Mouse (Mus musculus) forebrain, postnatal 0 days (tissue): ENCODE data around the gene Dhx32. TPM values are rescaled to one million over a fixed set of nuclear protein-coding genes. Genes with fewer than 3 reads are reported as not detected.

Experiments used
- ATAC-seq: fragments of 200-750 bp; cut with Nextera tagmentation; 2 replicates; pipeline ENCODE4 v1.8.0; 2017; ENCODE audit warnings: mild to moderate bottlenecking, moderate library complexity
- DNase-seq: peaks from one replicate; pipeline ENCODE4 v3.0.0-alpha.2; 2015
- H3K27ac ChIP-seq: fragments of 300-500 bp; sonication (generic); 2 replicates; pipeline ENCODE4 v1.5.1; 2014; ENCODE audit warnings: low read depth, mild to moderate bottlenecking, antibody characterized with exemption, low read length, moderate library complexity, mixed read lengths
- H3K27me3 ChIP-seq: fragments of 300-500 bp; sonication (generic); 2 replicates; pipeline ENCODE4 v1.6.1; 2014; ENCODE audit warnings: mild to moderate bottlenecking, low read length, mixed read lengths; ENCODE audit not compliant: insufficient read depth
- H3K36me3 ChIP-seq: fragments of 300-500 bp; sonication (generic); 2 replicates; pipeline ENCODE4 v1.6.1; 2014; ENCODE audit warnings: mild to moderate bottlenecking, moderate library complexity; ENCODE audit not compliant: insufficient read depth
- H3K4me1 ChIP-seq: fragments of 300-500 bp; sonication (generic); 2 replicates; pipeline ENCODE4 v1.6.1; 2014; ENCODE audit warnings: antibody characterized with exemption; ENCODE audit not compliant: insufficient read depth
- H3K4me2 ChIP-seq: fragments of 300-500 bp; sonication (generic); 2 replicates; pipeline ENCODE4 v1.6.1; 2014; ENCODE audit warnings: low read depth, mild to moderate bottlenecking, moderate library complexity
- H3K4me3 ChIP-seq: fragments of 300-500 bp; sonication (generic); 2 replicates; pipeline ENCODE4 v1.5.1; 2014; ENCODE audit warnings: low read depth, low read length, mixed read lengths
- H3K9ac ChIP-seq: fragments of 300-500 bp; sonication (generic); 2 replicates; pipeline ENCODE4 v1.6.1; 2014; ENCODE audit warnings: mild to moderate bottlenecking
- H3K9me3 ChIP-seq: fragments of 300-500 bp; sonication (generic); 2 replicates; pipeline ENCODE4 v1.6.1; 2016; ENCODE audit warnings: low read length
- CTCF ChIP-seq: sonication (generic); IDR thresholded peaks from 2 replicates; pipeline ENCODE4 v1.5.1; 2016; ENCODE audit warnings: antibody characterized with exemption, control low read depth, low read depth
- WGBS: fragments of 180-500 bp; shearing (Covaris S2); extraction: QIAGEN DNeasy Blood & Tissue Kit; methylation state at CpG from one replicate; pipeline ENCODE4 v1.1.7; 2014; 5-methylcytosine and 5-hydroxymethylcytosine counted together
- polyA plus RNA-seq: library from polyadenylated mRNA; unstranded; fragments of >200 nt; fragmentation: Nextera tagmentation; extraction: Ambion mirVana; gene quantifications from 2 replicates; pipeline ENCODE4 v1.2.1, GENCODE M21; 2015
- total RNA-seq: library from RNA; depleted of rRNA; stranded (reverse); fragments of >200 nt; gene quantifications from 2 replicates; pipeline ENCODE4 v1.2.3, GENCODE M21; 2014

Gene Dhx32
- total and polyA plus RNA-seq, 2 experiments from 2014 or later = 38.2 to 53.2 TPM

DNA sequence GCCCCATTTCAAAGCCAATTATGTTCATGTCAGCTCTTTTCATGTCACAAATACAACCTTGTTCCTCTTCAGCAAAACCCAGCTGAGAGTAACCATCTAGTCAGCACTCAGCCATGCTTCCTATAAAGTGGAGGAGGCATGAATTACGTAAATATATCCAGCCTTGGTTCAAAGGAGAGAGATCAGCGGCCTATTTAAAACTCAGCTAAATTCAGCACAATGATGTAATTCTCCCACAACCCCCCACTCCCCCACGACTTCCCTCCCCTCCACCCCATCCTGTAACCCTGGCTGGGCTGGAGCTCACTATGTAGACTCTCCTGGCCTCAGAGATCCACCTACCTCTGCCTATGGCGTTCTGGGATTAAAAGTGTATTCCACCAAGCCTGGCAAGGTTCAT, 37.8 kb downstream of the Dhx32 start:
- no peak for TF ChIP-seq CTCF
- H3K9ac ChIP-seq = no peak overlapping the region
- ATAC-seq (no peak), DNase-seq (no peak)
- peaks cover 9% of the 10 kb centered on the region; the same call in 1 of the 2 replicates for H3K4me1 ChIP-seq
- 29% methylated on average over 4 of the region's 4 CpGs for WGBS
- H3K4me2 ChIP-seq = no peak overlapping the region
- H3K36me3 ChIP-seq = peaks cover 35% of the 10 kb centered on the region
- no peaks in the 10 kb centered on the region for H3K9me3 ChIP-seq
- no peak overlapping the region for H3K27ac ChIP-seq
- H3K27me3 ChIP-seq = no peaks in the 10 kb centered on the region
- no peak overlapping the region for H3K4me3 ChIP-seq

DNA sequence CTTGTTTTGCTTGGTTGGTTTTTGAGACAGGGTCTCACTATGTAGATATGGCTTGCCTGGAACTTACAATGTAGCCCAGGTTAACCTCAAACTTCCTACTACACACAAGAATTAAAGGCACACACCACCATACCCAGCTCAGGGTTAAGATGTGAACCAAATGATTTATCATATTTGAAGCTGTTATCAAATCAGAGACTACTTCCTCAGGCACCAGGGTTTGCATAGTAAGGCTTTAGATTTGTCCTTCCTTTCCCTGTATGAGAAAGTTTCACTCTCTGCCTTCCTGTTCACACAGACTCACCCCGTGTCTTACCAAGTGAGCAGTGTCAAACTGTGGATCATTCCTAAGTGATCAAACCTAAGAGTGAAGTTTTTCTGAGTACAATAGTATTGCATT, 38.3 kb downstream of the Dhx32 start:
- H3K4me3 ChIP-seq = no peak overlapping the region
- H3K4me1 ChIP-seq = peaks cover 9% of the 10 kb centered on the region; the same call in 1 of the 2 replicates
- no peak for DNase-seq
- H3K4me2 ChIP-seq = no peak overlapping the region
- H3K36me3 ChIP-seq = peaks cover 35% of the 10 kb centered on the region
- H3K9me3 ChIP-seq = no peaks in the 10 kb centered on the region
- H3K9ac ChIP-seq = no peak overlapping the region
- ATAC-seq = no peak
- no peak overlapping the region for H3K27ac ChIP-seq
- WGBS = 68% methylated on average over 1 of the region's 1 CpGs
- TF ChIP-seq CTCF = no peak
- H3K27me3 ChIP-seq = no peaks in the 10 kb centered on the region

DNA sequence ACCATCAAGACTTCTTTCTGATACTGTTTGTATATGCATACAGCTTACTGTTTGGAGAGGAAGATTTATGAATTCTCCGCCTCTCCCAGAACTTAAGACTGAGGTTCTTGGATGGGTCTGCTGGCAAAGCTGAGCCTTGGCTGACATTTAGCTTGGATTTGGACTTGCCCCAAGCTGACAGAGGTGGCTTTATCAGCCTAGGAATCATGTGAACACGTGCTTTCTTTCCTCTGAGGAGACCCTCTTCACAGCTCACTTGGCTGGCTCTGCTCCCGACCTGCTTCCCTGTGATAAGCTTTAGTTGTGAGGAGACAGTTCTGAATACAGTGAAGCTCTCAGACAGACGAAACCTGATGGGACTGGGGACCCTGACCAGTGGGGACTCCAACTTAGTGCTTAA, 38.9 kb downstream of the Dhx32 start:
- H3K9me3 ChIP-seq = no peaks in the 10 kb centered on the region
- DNase-seq (peak; percentile 64), ATAC-seq (peak; percentile 54; the same call in 1 of the 2 replicates)
- no peak overlapping the region for H3K4me2 ChIP-seq
- no peak overlapping the region for H3K9ac ChIP-seq
- no peaks in the 10 kb centered on the region for H3K27me3 ChIP-seq
- H3K27ac ChIP-seq = 0 out of 2 replicates have a peak overlapping the region, but pooled peaks have one; percentile 15
- WGBS = 41% methylated on average over 4 of the region's 4 CpGs
- no peak for TF ChIP-seq CTCF
- H3K4me3 ChIP-seq = no peak overlapping the region
- H3K4me1 ChIP-seq = peaks cover 9% of the 10 kb centered on the region; the same call in 1 of the 2 replicates
- peaks cover 32% of the 10 kb centered on the region for H3K36me3 ChIP-seq

DNA sequence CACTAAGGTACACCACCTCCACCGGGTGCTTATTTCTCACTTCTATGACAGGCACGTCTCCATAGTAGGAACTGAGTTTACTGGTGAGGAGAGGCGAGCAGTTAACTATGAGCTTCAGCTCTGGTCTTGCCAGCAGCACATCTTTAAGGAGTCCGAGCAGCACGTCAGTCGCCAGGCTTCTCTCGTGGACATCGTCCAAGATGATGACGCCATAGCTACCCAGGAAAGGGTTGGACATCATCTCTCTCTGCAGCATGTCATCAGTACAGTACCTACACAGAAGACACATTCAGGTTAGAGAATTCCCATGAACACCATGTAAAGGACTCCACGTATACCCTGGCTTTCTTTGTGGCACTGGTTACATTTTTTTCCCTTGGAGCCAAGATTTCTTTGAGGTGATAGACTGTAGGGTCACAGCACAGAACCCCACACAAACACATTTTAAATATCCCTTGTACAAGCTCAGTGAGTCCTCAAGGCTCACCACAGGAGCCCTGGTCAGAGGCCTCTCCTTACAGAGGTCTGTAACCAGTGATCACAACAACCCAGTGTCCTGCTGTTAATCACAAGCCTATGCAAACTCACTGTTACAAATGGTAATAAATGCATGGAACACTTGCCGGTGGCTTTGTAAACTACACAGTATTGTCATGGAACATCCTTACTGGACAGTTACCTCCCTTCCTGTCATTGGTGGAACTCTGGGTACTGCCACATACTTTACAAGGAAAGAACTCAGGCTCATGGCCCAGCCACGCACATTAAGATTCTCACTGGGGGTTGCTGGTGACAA, 39.8 kb downstream of the Dhx32 start:
- WGBS = 73% methylated on average over 12 of the region's 12 CpGs
- Histone ChIP-seq H3K9ac (no peak overlapping the region), H3K36me3 (peaks cover 26% of the 10 kb centered on the region), H3K27me3 (no peaks in the 10 kb centered on the region), H3K4me1 (peaks cover 9% of the 10 kb centered on the region; the same call in 1 of the 2 replicates), H3K4me2 (no peak overlapping the region), H3K4me3 (no peak overlapping the region), H3K9me3 (no peaks in the 10 kb centered on the region), H3K27ac (no peak overlapping the region)
- no peak for ATAC-seq
- DNase-seq = no peak
- TF ChIP-seq CTCF = no peak

DNA sequence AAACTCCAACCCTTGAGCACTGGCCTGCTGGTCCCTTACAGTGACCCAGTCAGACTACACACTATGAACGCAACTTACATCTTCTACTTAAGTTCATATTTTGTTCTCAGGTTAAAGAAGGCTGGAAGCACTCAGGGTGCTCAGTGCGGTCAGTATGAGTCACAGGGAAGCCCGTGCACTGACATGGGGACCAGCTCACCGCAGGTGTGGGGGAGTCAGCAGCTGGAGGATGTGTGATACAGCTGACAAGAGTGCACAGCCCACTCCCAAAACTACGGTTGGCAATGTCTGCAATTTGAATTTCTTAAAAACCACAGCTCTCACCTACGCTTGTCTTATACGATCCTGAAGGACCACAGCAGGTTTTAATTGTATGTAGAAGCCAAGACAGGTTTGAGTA, 42.0 kb downstream of the Dhx32 start:
- Histone ChIP-seq H3K4me2 (no peak overlapping the region), H3K27ac (no peak overlapping the region), H3K4me3 (no peak overlapping the region), H3K9ac (no peak overlapping the region), H3K27me3 (no peaks in the 10 kb centered on the region), H3K9me3 (no peaks in the 10 kb centered on the region), H3K4me1 (peaks cover 9% of the 10 kb centered on the region; the same call in 1 of the 2 replicates), H3K36me3 (peaks cover 18% of the 10 kb centered on the region)
- TF ChIP-seq CTCF = no peak
- DNase-seq = no peak
- ATAC-seq = no peak
- 96% methylated on average over 7 of the region's 7 CpGs for WGBS

DNA sequence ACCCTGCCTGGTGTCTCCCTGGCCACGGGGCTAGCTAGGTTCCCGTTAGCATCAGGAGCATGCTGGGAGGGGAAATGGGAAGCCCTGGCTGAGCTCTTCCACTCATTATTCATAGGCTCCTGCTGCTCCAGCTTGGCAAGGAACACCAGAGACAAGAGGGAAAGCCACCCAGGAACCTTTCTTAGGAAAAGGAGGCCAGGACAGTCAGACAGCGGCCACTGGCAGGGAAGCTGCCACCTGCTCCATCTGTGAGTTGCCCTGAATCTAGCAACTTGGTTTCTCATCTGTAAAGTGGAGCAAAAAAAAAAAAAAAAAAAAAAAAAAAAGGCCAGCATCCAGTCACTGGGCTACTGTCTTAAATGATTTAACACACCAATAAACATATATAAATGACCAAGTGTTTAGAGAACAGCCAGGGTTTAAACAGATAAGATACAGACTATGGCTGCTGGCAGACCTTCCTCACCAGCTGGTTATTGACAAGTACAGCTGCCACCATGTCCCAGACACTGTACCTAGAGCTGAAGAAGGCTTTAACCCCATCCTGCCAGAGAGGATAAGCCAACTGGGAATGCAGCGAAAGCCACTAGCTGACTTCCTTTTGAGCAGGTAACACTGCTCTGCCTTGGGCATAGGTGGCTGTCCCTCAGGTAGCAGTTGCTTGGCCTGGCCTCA, 50.4 kb downstream of the Dhx32 start:
- Histone ChIP-seq H3K36me3 (peaks cover 15% of the 10 kb centered on the region), H3K9me3 (no peaks in the 10 kb centered on the region), H3K4me1 (no peaks in the 10 kb centered on the region), H3K4me3 (no peak overlapping the region), H3K4me2 (no peak overlapping the region), H3K27ac (no peak overlapping the region), H3K27me3 (no peaks in the 10 kb centered on the region), H3K9ac (no peak overlapping the region)
- DNase-seq (no peak), ATAC-seq (no peak)
- TF ChIP-seq CTCF = no peak
- 48% methylated on average over 4 of the region's 4 CpGs for WGBS
